Mouse (Mus musculus) ES-Bruce4 (cell line): ENCODE results near the gene Pabpn1l.

ENCODE experiments used
- CTCF ChIP-seq: IDR thresholded peaks from one replicate; pipeline ENCODE4 v1.8.1; 2011; ENCODE audit warnings: low read depth, low read length
- EP300 ChIP-seq: IDR thresholded peaks from 2 replicates; pipeline ENCODE4 v1.6.1; 2011; ENCODE audit warnings: low read depth, low read length; ENCODE audit not compliant: insufficient read depth

DNA sequence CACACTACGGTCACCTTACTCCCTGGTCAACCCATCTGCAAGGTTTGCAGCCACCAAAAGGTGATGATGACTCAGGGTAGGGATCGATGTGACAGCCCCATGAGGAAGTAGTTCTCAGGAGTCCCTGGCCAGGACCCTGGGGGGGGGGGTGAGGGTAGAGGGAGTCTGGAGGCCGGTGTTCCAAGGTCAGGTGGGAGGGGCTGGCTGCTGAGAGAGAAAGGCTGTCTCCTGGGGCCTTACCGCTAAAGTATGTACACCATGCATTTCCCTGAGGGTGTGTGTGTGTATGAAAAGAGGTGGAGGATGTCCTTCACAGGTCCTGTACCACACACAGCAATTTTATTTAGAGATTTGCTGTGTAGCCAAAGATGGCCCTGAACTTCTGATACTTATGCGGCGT, 30.1 kb upstream of the Pabpn1l start:
- no peak for TF ChIP-seq EP300
- TF ChIP-seq CTCF, result no peak
